Mouse (Mus musculus) lung, embryonic 16.5 days (tissue): ENCODE data around the gene Mblac1. TPM values are rescaled to one million over a fixed set of nuclear protein-coding genes. Genes with fewer than 3 reads are reported as not detected.

ENCODE experiments used
- ATAC-seq: fragments of 200-750 bp; cut with Nextera tagmentation; 2 replicates; pipeline ENCODE4 v1.8.0; 2017; ENCODE audit warnings: low read depth, mild to moderate bottlenecking, moderate library complexity
- H3K27ac ChIP-seq: fragments of 300-500 bp; sonication (generic); 2 replicates; pipeline ENCODE4 v1.5.1; 2014; ENCODE audit warnings: mild to moderate bottlenecking, control low read depth, low read length
- H3K27me3 ChIP-seq: fragments of 300-500 bp; sonication (generic); 2 replicates; pipeline ENCODE4 v1.6.1; 2014; ENCODE audit warnings: low read depth, low read length, mixed read lengths; ENCODE audit not compliant: control insufficient read depth, insufficient read depth
- H3K36me3 ChIP-seq: fragments of 300-500 bp; sonication (generic); 2 replicates; pipeline ENCODE4 v1.6.1; 2014; ENCODE audit warnings: low read length; ENCODE audit not compliant: control insufficient read depth, insufficient read depth
- H3K4me1 ChIP-seq: fragments of 300-500 bp; sonication (generic); replicated peaks from 2 replicates; pipeline ENCODE4 v1.6.1; 2014; ENCODE audit warnings: low read length, mixed read lengths; ENCODE audit not compliant: control insufficient read depth, insufficient read depth
- H3K4me2 ChIP-seq: fragments of 300-500 bp; sonication (generic); 2 replicates; pipeline ENCODE4 v1.6.1; 2014; ENCODE audit warnings: low read depth, low read length, control low read depth
- H3K4me3 ChIP-seq: fragments of 300-500 bp; sonication (generic); 2 replicates; pipeline ENCODE4 v1.5.1; 2014; ENCODE audit warnings: mild to moderate bottlenecking, low read length, control low read depth
- H3K9ac ChIP-seq: fragments of 300-500 bp; sonication (generic); 2 replicates; pipeline ENCODE4 v1.6.1; 2014; ENCODE audit warnings: low read length, control low read depth
- H3K9me3 ChIP-seq: fragments of 300-500 bp; sonication (generic); 2 replicates; pipeline ENCODE4 v1.6.1; 2016; ENCODE audit warnings: low read length; ENCODE audit not compliant: control insufficient read depth
- WGBS: fragments of 180-500 bp; shearing (Covaris S2); extraction: QIAGEN DNeasy Blood & Tissue Kit; methylation state at CpG from one replicate; pipeline ENCODE4 v1.1.7; 2014; 5-methylcytosine and 5-hydroxymethylcytosine counted together
- polyA plus RNA-seq: library from polyadenylated mRNA; unstranded; fragments of >200 nt; fragmentation: Nextera tagmentation; extraction: Ambion mirVana; gene quantifications from 2 replicates; pipeline ENCODE4 v1.2.1, GENCODE M21; 2015

Mblac1 gene
- polyA plus RNA-seq, result 7.6 and 8.8 TPM in 2 replicates

DNA sequence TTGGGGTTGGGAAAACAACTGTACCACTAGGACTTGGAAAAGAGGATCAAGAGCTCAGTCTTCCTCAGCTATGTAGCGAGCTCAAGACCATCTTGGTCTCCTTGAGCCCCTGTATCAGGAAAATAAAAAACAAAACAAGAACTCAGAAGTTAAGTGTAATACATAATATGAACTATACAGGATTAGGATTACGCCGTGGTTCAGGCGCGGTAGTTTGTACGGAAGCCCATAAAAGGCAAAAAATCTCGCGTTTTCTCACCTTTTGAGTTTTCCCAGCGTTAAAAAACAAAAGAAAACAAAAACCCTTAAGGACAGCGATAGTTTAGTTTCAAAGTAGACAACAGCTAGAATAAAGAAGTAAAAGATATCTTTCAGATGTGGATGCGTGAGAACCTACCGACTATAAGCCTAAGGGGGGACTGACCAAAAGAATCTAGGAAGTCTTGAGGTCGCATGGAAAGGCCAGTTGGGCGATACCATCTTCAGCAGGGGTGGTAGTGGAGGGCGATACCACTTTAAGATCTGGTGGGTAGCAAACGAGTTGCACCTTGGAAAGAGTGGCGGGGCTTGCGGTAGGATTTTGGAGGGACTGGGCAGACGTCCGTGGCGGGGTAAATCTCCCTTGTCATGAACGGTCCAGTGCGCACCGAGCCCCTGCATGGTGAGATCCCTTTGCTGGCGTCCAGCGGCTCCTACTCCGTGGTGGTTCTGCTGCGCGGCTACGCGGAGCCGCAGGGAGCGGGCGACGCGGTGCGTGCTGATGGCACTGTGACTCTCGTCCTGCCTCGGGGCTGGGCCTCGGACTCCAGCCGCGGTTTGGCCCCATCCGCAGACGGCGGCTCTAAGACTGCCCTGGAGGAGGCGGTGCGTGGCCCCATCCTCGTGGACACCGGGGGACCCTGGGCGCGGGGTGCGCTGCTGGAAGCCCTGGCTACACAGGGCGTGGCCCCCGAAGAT lies at the start of gene Mblac1:
Mblac1 (plus strand) TSS at position 544 of the 957 bp plus-strand sequence.
- H3K27ac ChIP-seq, result peak within 1 kb of the TSS; percentile 91
- H3K4me1 ChIP-seq, result peaks cover 3% of the 10 kb centered on the region
- H3K27me3 ChIP-seq, result no peaks in the 10 kb centered on the region
- no peaks in the 10 kb centered on the region for H3K36me3 ChIP-seq
- peak within 1 kb of the TSS; percentile 68 for H3K4me3 ChIP-seq
- ATAC-seq, result peak; percentile 88
- H3K9me3 ChIP-seq, result no peaks in the 10 kb centered on the region
- WGBS, result 6% methylated on average over 54 of the region's 54 CpGs
- peak within 1 kb of the TSS; percentile 97 for H3K4me2 ChIP-seq
- H3K9ac ChIP-seq, result peak within 1 kb of the TSS; percentile 89

DNA sequence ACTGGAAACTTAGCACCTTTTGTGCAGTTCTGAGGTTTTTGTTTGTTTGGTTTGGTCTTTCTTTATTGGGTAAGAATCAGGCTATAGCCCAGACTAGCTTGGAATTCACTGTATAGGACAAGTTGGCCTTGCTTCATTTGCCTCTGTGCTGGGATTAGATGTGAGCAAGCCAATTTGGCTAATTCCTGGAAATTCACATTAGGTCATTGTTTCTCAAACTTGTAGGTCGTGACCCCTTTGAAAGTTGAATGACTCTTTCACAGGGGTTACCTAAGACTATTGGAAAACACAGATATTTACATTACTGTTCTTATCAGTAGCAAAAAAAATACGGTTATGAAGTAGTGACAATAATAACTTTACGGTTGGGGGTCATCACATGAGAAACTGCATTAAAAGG lies 39.7 kb upstream of the Mblac1 start:
- peaks cover 9% of the 10 kb centered on the region for H3K36me3 ChIP-seq
- H3K4me1 ChIP-seq, result peaks cover 7% of the 10 kb centered on the region
- H3K27me3 ChIP-seq, result no peaks in the 10 kb centered on the region
- WGBS, result 54% methylated on average over 3 of the region's 3 CpGs
- H3K4me3 ChIP-seq, result peak overlapping the region; percentile 91
- no peak for ATAC-seq
- peak overlapping the region; percentile 74 for H3K4me2 ChIP-seq
- H3K27ac ChIP-seq, result no peak overlapping the region
- H3K9me3 ChIP-seq, result no peaks in the 10 kb centered on the region
- H3K9ac ChIP-seq, result peak overlapping the region; percentile 97

DNA sequence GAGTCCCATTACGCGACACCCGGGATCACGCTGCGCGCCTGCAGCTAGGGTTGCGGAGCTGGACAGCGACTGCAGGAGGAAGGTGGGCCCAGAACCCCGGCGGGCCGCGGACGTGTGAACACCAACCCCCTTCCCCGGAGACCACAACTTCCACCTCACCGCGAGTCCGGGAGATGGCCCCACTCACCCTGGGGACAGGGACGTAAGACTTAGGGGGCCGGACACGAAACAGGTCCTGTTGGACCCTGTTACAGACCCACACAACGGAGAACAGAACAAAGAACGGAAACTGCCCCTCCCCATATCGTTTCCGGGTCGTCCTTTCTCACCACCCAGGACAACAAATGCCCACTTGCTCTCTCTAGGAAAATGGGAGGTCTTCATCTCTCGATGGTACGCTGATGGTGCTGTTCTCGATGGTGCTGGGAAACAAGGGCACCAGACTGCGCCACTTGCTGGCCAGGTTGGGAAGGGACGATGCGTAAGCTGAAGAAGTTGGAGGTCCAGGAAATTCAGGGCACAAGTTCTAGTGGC lies 38.6 kb upstream of the Mblac1 start, which contains the start of gene Zfp113:
Zfp113 (minus strand) TSS at position 302 of the 534 bp plus-strand sequence.
- peak within 1 kb of the TSS; percentile 97 for H3K9ac ChIP-seq
- peaks cover 10% of the 10 kb centered on the region for H3K4me1 ChIP-seq
- ATAC-seq, result peak; percentile 97
- H3K36me3 ChIP-seq, result peaks cover 6% of the 10 kb centered on the region
- peak within 1 kb of the TSS; percentile 91 for H3K4me3 ChIP-seq
- WGBS, result under 1% methylated on average over 31 of the region's 31 CpGs
- H3K27ac ChIP-seq, result peak within 1 kb of the TSS; percentile 93
- H3K9me3 ChIP-seq, result no peaks in the 10 kb centered on the region
- peak within 1 kb of the TSS; percentile 74 for H3K4me2 ChIP-seq
- H3K27me3 ChIP-seq, result no peaks in the 10 kb centered on the region

DNA sequence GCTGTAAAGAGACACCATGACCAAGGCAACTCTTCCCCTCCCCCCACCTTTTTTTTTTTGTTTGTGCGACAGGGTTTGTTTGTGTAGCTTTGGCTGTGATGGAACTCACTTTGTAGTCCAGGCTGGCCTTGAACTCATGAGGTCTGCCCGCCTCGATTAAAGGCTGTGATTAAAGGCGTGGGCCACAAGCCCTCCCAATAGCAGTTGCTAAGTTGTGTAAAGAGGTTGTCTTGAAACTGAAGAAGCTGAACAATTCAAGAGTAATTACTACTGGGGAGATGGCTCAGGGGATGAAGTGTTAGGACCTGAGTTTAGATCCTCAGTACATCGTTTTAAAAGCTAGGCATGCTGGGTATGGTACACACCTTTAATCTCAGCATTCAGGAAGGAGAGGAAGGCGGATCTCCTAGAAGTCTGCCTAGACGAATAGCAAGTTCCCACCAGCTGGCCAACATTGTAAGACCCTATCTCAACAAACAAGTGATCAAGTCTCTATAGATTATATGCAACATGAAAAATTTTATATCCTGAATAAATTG lies 33.8 kb upstream of the Mblac1 start:
- Histone ChIP-seq H3K4me3 (peak overlapping the region; percentile 91), H3K4me2 (peak overlapping the region; percentile 64), H3K9ac (peak overlapping the region; percentile 86), H3K27me3 (no peaks in the 10 kb centered on the region), H3K4me1 (peaks cover 8% of the 10 kb centered on the region; the same call in 1 of the 2 replicates), H3K36me3 (peaks cover 24% of the 10 kb centered on the region), H3K9me3 (no peaks in the 10 kb centered on the region), H3K27ac (peak overlapping the region; percentile 12)
- ATAC-seq, result no peak
- 66% methylated on average over 7 of the region's 7 CpGs for WGBS

DNA sequence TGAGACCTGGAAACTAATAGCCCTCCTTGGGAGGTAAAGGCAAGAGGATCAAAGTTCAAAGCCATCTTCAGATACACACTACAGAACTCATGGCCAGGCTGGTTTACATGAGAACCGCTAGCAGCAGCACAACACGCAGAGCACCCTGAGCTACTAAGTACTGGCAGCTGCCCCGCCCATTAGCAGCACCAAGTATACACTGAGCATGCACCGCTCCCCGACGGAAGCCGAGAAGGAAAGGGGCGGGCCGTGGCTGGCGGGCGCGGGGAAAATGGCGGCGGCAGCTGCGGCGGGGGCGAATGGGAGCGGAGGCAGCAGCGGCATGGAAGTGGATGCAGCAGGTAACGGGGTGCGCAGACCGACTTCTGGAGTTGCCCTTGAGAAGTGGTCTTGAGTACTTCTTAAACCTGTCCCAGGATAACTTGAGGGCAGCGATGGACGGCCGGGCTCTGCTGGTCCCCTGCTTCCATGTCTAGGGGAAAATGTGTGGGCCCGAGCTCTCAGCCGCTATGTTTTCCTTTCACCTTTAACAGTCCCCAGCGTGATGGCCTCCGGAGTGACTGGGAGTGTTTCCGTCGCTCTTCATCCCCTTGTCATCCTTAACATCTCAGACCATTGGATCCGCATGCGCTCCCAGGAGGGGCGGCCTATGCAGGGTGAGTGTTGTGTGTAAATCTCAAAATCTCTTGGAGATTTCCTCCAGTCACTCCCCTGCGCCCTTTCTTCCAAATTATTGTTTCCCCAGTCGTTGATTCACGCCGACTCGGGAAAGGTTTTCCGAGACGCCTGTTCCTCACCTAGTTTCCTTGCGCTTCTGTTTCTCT lies 33.1 kb upstream of the Mblac1 start, which contains the start of gene Cops6:
Cops6 (plus strand) TSS at position 230 of the 824 bp plus-strand sequence.
- Histone ChIP-seq H3K4me2 (peak within 1 kb of the TSS; percentile 79), H3K4me3 (peak within 1 kb of the TSS; percentile 91), H3K27me3 (no peaks in the 10 kb centered on the region), H3K36me3 (peaks cover 31% of the 10 kb centered on the region), H3K4me1 (peaks cover 8% of the 10 kb centered on the region; the same call in 1 of the 2 replicates), H3K27ac (peak within 1 kb of the TSS; percentile 72), H3K9ac (peak within 1 kb of the TSS; percentile 86), H3K9me3 (no peaks in the 10 kb centered on the region)
- WGBS, result under 1% methylated on average over 42 of the region's 42 CpGs
- peak; percentile 97 for ATAC-seq

DNA sequence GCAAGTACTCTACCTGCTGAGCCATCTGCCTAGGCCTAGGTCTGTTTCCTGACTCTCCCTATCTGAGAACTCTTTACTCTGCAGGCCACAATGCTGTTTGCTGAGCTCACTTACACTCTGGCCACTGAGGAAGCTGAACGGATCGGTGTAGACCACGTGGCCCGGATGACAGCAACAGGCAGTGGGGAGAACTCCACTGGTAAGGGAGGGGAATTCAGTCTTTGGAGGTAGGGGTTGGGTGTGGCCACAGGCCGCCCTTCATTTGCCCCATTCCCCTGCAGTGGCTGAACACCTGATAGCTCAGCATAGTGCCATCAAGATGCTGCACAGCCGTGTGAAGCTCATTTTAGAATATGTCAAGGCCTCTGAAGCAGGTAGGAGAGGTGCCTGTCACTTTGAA lies 31.1 kb upstream of the Mblac1 start:
- Histone ChIP-seq H3K4me1 (peaks cover 8% of the 10 kb centered on the region; the same call in 1 of the 2 replicates), H3K27ac (no peak overlapping the region), H3K4me3 (no peak overlapping the region), H3K27me3 (no peaks in the 10 kb centered on the region), H3K9ac (no peak overlapping the region), H3K9me3 (no peaks in the 10 kb centered on the region), H3K4me2 (no peak overlapping the region), H3K36me3 (peaks cover 49% of the 10 kb centered on the region)
- 62% methylated on average over 6 of the region's 6 CpGs for WGBS
- no peak for ATAC-seq

DNA sequence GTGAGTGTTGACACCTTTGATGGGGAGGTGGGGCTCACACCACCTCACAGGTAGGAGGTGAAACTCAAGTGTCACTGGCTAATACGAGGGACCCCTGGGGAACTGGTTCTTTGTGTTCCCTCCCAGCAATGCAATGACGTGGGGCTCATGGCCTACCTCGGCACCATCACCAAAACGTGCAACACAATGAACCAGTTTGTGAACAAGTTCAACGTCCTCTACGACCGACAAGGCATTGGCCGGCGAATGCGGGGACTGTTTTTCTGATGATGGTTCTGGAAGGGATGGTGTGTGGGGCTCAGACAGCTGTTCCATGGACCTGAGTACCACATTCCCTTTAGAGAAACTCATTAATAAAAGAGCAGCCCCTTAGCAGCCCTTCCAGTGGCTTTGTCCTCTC lies 30.5 kb upstream of the Mblac1 start:
- no peak overlapping the region for H3K9ac ChIP-seq
- ATAC-seq, result no peak
- H3K27ac ChIP-seq, result no peak overlapping the region
- no peak overlapping the region for H3K4me2 ChIP-seq
- no peak overlapping the region for H3K4me3 ChIP-seq
- WGBS, result 65% methylated on average over 10 of the region's 10 CpGs
- H3K36me3 ChIP-seq, result peaks cover 52% of the 10 kb centered on the region
- H3K9me3 ChIP-seq, result no peaks in the 10 kb centered on the region
- H3K27me3 ChIP-seq, result no peaks in the 10 kb centered on the region
- peaks cover 8% of the 10 kb centered on the region; the same call in 1 of the 2 replicates for H3K4me1 ChIP-seq

DNA sequence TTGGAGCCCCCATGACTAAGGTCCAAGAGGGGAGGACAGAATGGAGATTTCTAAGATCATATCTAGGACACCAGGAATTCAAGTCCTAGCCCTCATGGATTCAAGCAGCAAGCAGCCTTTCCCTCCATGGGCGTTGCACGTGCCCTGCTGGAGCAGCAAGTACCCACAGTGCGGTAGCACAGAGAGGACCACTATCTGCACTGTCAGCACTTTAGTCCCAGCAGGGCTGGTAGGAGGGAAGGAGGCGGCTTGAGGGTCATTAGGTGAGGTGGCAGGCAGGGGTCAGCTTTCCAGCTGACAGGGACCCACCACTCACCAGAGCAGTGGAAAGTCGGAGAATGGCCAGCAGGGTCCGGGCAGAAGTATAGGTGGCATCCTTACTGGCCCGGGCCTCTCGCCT lies 28.5 kb upstream of the Mblac1 start:
- no peaks in the 10 kb centered on the region for H3K27me3 ChIP-seq
- H3K4me1 ChIP-seq, result peaks cover 12% of the 10 kb centered on the region

More for the DNA sequence above, 28.5 kb upstream of the Mblac1 start:
- Histone ChIP-seq H3K27ac (no peak overlapping the region), H3K4me2 (no peak overlapping the region), H3K9me3 (no peaks in the 10 kb centered on the region), H3K4me3 (no peak overlapping the region), H3K9ac (no peak overlapping the region), H3K36me3 (peaks cover 57% of the 10 kb centered on the region)
- ATAC-seq, result no peak
- 68% methylated on average over 8 of the region's 8 CpGs for WGBS
